Mouse (Mus musculus) kidney, adult 2 months (tissue): ENCODE results near the gene Cd247. TPM values are rescaled to one million over a fixed set of nuclear protein-coding genes. Genes with fewer than 3 reads are reported as not detected.

ENCODE experiments used
- DNase-seq: peaks from one replicate; pipeline ENCODE4 v3.0.0; 2021
- H3K27ac ChIP-seq: fragments of 200-500 bp; 2 replicates; pipeline ENCODE4 v1.5.1; 2012; ENCODE audit warnings: low read depth, low read length, control low read depth, inconsistent platforms; ENCODE audit not compliant: insufficient read depth
- H3K27me3 ChIP-seq: fragments of 200-500 bp; replicated peaks from 2 replicates; pipeline ENCODE4 v1.6.1; 2012; ENCODE audit warnings: mild to moderate bottlenecking, moderate library complexity, low read length, inconsistent platforms; ENCODE audit not compliant: control insufficient read depth, insufficient read depth
- H3K36me3 ChIP-seq: fragments of 200-500 bp; 2 replicates; pipeline ENCODE4 v1.6.1; 2012; ENCODE audit warnings: mild to moderate bottlenecking, moderate library complexity, low read length, inconsistent platforms; ENCODE audit not compliant: control insufficient read depth, insufficient read depth
- H3K4me1 ChIP-seq: fragments of 200-500 bp; 2 replicates; pipeline ENCODE4 v1.6.1; 2011; ENCODE audit warnings: low read length; ENCODE audit not compliant: control insufficient read depth, insufficient read depth
- H3K4me3 ChIP-seq: fragments of 200-500 bp; 2 replicates; pipeline ENCODE4 v1.5.1; 2011; ENCODE audit warnings: mild to moderate bottlenecking, low read depth, low read length, control low read depth; ENCODE audit not compliant: insufficient read depth
- CTCF ChIP-seq: fragments of 200-500 bp; conservative IDR thresholded peaks from 2 replicates; pipeline ENCODE4 v1.5.1; 2011; ENCODE audit warnings: low read depth, mild to moderate bottlenecking, control low read depth, low read length, moderate library complexity, mixed read lengths; ENCODE audit not compliant: insufficient read depth, insufficient read length
- POLR2A ChIP-seq: fragments of 200-500 bp; IDR thresholded peaks from one replicate; pipeline ENCODE4 v1.6.1; 2011; ENCODE audit warnings: low read depth, low read length, control low read depth
- WGBS: fragments of 180-500 bp; shearing (Covaris S2); methylation state at CpG from one replicate; pipeline ENCODE4 v1.1.7; 2018; 5-methylcytosine and 5-hydroxymethylcytosine counted together
- polyA plus RNA-seq: library from polyadenylated mRNA; depleted of rRNA; stranded (reverse); fragments of >200 nt; gene quantifications from 2 replicates; pipeline ENCODE4 v1.2.3, GENCODE M21; 2012; rRNA removed

Gene Cd247
- 1.1 and 5.5 TPM in 2 replicates for polyA plus RNA-seq

DNA sequence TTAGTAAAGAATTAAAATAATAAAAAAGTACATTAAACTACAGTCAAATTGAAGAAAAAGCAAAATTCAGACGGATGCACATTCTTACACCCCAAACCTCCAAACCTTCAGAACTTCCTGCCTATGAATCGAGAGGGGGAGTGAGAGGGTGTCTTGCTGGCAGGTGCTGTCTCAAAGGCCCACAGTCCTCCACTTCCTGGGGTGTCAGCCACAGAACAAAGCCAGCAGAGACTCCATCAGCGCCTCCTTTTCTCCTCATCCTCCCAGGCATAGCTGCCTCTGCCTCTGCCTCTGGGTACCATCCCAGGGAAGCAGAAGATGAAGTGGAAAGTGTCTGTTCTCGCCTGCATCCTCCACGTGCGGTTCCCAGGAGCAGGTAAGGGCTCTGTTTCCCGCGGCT lies at the start of gene Cd247:
Gene Cd247, plus strand, starts transcription at position 171 of the 400 bp plus-strand sequence.
- no peak within 1 kb of the TSS for H3K27ac ChIP-seq
- TF ChIP-seq CTCF (no peak), POLR2A (no peak)
- 81% methylated on average over 8 of the region's 8 CpGs for WGBS
- H3K4me3 ChIP-seq: no peak within 1 kb of the TSS
- no peaks in the 10 kb centered on the region for H3K36me3 ChIP-seq
- no peaks in the 10 kb centered on the region for H3K4me1 ChIP-seq
- H3K27me3 ChIP-seq: no peaks in the 10 kb centered on the region; the same call in 1 of the 2 replicates
- DNase-seq: no peak

DNA sequence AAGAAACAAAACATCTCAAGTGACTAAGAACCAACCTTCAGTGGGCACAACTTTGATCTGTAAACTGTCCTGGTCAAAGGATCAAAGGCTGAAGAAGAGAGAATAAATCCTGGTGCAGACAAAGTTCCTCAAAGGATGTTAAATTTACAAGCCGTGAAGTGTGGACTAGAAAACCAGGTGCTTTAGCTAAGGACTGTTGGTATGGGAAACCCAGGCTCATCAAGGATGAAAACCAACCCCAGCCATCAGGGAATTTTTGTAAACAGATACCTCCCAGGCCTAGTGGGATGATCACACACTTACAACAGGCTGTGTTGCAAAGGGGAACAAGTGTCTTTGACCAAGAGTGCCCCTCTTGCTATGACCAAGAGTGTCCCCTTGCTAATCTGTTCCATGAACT lies 49.5 kb upstream of the Cd247 start:
- TF ChIP-seq CTCF (no peak), POLR2A (no peak)
- DNase-seq: no peak
- H3K36me3 ChIP-seq: no peaks in the 10 kb centered on the region
- H3K4me1 ChIP-seq: no peaks in the 10 kb centered on the region
- H3K27me3 ChIP-seq: no peaks in the 10 kb centered on the region
- 79% methylated on average over 1 of the region's 1 CpGs for WGBS
- H3K27ac ChIP-seq: no peak overlapping the region
- no peak overlapping the region for H3K4me3 ChIP-seq

GRCm38 (mm10) chr1:165741989-165742388 lies 46.5 kb upstream of the Cd247 start:
- Histone ChIP-seq H3K27ac (no peak overlapping the region), H3K27me3 (no peaks in the 10 kb centered on the region), H3K4me3 (no peak overlapping the region), H3K36me3 (no peaks in the 10 kb centered on the region), H3K4me1 (no peaks in the 10 kb centered on the region)
- WGBS: 83% methylated on average over 8 of the region's 8 CpGs
- TF ChIP-seq CTCF: no peak
- no peak for TF ChIP-seq POLR2A
- no peak for DNase-seq

DNA sequence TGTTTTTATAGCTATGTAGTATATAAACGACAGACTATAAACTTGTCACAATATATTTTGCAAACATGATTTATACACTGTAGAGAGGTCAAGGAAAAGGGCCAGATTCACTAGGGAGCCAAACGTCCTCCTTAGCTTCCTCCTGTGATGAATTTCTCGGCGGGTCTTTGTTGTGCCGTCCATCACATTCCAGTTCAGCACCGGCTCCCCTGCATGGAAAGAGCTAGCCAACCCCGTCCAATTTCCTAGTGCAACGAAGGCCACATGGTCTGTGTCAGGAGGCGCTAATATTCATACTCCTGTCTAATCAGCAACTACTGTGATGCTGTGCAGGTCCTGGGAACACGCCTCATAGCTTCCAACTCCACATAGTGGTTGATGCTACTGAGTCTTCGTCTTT lies 40.4 kb upstream of the Cd247 start:
- Histone ChIP-seq H3K27ac (no peak overlapping the region), H3K4me1 (no peaks in the 10 kb centered on the region), H3K27me3 (no peaks in the 10 kb centered on the region), H3K4me3 (no peak overlapping the region), H3K36me3 (no peaks in the 10 kb centered on the region)
- no peak for DNase-seq
- 18% methylated on average over 11 of the region's 11 CpGs for WGBS
- TF ChIP-seq CTCF (no peak), POLR2A (no peak)

GRCm38 (mm10) chr1:165751142-165751541 lies 37.3 kb upstream of the Cd247 start:
- H3K4me3 ChIP-seq: no peak overlapping the region
- no peaks in the 10 kb centered on the region for H3K4me1 ChIP-seq
- no peak for DNase-seq
- H3K27me3 ChIP-seq: no peaks in the 10 kb centered on the region
- no peak for TF ChIP-seq POLR2A
- TF ChIP-seq CTCF: no peak
- no peak overlapping the region for H3K27ac ChIP-seq
- no peaks in the 10 kb centered on the region for H3K36me3 ChIP-seq

DNA sequence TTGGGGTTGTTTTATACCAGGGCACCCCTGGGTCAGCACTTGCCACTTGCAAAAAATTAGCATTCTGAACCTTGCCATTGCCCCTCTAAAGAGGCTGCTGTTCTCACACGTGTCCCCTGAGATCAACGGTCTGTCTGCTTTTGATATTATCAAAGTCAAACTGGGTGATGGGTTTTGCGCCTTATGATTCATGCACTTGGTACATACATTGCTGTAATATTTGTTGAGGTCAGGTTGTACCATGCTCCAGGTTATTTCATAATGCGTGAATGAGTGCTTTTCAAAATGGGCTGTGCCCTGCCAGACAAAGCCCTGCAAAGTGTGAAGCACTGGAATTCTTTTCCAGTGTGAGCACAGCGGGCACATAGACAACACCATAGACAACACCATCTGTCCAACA lies 36.6 kb upstream of the Cd247 start:
- Histone ChIP-seq H3K4me1 (no peaks in the 10 kb centered on the region), H3K4me3 (no peak overlapping the region), H3K27me3 (no peaks in the 10 kb centered on the region), H3K36me3 (no peaks in the 10 kb centered on the region), H3K27ac (no peak overlapping the region)
- DNase-seq: no peak
- no peak for TF ChIP-seq CTCF
- TF ChIP-seq POLR2A: no peak
- 93% methylated on average over 5 of the region's 5 CpGs for WGBS

- DNase-seq: no peak
- Histone ChIP-seq H3K4me1 (no peaks in the 10 kb centered on the region), H3K4me3 (no peak overlapping the region), H3K27me3 (no peaks in the 10 kb centered on the region), H3K36me3 (no peaks in the 10 kb centered on the region), H3K27ac (no peak overlapping the region)
- TF ChIP-seq CTCF: no peak
- TF ChIP-seq POLR2A: no peak
- 74% methylated on average over 6 of the region's 6 CpGs for WGBS
Observed at GRCm38 (mm10) chr1:165754205-165754604, 34.3 kb upstream of the Cd247 start.

GRCm38 (mm10) chr1:165755194-165755593 lies 33.3 kb upstream of the Cd247 start:
- WGBS: 46% methylated on average over 4 of the region's 4 CpGs
- no peaks in the 10 kb centered on the region for H3K36me3 ChIP-seq
- H3K4me3 ChIP-seq: no peak overlapping the region
- H3K27me3 ChIP-seq: no peaks in the 10 kb centered on the region
- no peak overlapping the region for H3K27ac ChIP-seq
- no peaks in the 10 kb centered on the region for H3K4me1 ChIP-seq
- TF ChIP-seq CTCF: no peak
- TF ChIP-seq POLR2A: no peak
- DNase-seq: no peak
